Mouse (Mus musculus) left cerebral cortex, adult 9 months (tissue): ENCODE measurements around the gene Cenpb.

ENCODE experiments used
- DNase-seq, 2 experiments: peaks; one replicate each; pipeline ENCODE4 v3.0.0; 2022; ENCODE audit warnings: low spot score in 2 of 2

The Cenpb gene

GRCm38 (mm10) chr2:131200710-131201109 lies 20.8 kb upstream of the Cenpb start:
- no peak for DNase-seq

- DNase-seq = no peak
These were observed 16.9 kb upstream of the Cenpb start for GRCm38 (mm10) chr2:131196606-131197316.

DNA sequence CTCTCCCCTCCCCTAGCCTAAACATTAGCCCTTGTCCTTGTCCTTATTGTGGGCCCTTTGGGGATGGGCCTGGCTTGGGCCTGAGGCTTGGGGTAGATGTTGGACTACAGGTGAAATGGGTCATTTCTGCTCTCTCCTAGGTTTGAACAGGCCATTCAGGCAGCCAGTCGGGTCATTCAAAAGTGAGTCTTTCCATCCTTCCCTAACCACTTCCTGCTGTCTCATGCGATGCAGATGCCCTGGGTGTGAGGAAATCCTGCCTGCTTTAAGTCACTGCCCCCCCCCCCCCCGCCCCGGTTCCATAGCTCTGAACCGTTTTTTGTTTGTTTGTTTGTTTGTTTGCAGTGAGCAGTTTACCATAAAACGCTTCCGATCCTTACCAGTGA lies 11.1 kb upstream of the Cenpb start:
- DNase-seq = no peak

DNA sequence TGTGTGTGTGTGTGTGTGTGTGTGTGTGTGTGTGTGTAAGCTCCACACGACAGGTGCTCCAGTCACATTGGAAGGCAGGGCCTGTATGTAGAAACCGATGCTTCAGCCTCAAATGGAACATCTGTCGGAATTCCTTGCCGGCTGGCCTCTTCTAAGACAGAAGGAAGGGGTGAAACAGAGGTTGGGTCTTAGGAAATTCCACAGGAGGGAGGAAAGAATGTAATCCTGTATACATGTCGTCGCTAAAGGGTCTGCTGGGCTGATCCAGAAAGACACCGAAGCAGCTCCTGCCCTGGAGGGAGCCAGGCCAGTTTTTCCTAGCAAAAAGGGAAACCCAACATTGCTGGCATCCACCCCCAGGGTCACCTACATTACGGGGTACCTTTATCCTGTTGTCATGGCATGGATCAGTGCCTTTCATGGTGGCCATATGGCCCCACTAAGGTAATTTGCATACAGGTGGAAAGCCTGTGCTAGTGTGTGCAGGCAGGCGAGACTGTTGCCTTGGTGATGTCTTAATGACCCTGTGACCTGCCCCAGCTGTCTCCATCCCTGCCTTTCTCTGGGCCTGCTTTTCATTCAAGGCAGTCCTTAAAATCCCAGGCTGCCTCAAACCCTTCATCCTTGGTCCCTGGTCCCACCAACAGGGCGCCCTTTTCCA lies 10.6 kb upstream of the Cenpb start:
- no peak for DNase-seq

- DNase-seq = no peak
These were observed 9.8 kb upstream of the Cenpb start for GRCm38 (mm10) chr2:131189521-131190309.

GRCm38 (mm10) chr2:131188311-131188710 lies 8.4 kb upstream of the Cenpb start:
- no peak for DNase-seq

DNA sequence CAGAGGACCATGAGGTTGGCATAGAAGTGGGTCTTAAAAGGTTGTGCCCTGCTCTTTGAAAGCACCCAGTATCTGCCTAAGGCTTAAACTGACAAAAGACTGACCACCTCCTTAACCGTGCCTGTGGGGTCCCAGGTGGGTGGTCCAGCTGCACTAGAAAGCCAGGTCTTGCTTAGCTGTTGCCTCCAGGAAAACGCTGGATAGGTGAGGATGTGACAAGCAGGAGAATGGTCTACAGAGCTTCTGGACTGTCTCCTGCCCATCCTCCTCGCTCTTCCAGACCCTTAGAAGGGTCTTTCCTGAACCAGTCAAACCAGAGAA lies 7.7 kb upstream of the Cenpb start:
- DNase-seq = no peak

GRCm38 (mm10) chr2:131186771-131187601 lies 7.1 kb upstream of the Cenpb start, which contains the start of the genes Cdc25b and Spef1:
Gene Cdc25b, plus strand, starts transcription at chr2:131186949.
Gene Spef1, minus strand, starts transcription at chr2:131187282.
- peak in 1 of 2 experiments; percentile 81 for DNase-seq

GRCm38 (mm10) chr2:131186343-131186742 lies 6.5 kb upstream of the Cenpb start:
- no peak for DNase-seq

DNA sequence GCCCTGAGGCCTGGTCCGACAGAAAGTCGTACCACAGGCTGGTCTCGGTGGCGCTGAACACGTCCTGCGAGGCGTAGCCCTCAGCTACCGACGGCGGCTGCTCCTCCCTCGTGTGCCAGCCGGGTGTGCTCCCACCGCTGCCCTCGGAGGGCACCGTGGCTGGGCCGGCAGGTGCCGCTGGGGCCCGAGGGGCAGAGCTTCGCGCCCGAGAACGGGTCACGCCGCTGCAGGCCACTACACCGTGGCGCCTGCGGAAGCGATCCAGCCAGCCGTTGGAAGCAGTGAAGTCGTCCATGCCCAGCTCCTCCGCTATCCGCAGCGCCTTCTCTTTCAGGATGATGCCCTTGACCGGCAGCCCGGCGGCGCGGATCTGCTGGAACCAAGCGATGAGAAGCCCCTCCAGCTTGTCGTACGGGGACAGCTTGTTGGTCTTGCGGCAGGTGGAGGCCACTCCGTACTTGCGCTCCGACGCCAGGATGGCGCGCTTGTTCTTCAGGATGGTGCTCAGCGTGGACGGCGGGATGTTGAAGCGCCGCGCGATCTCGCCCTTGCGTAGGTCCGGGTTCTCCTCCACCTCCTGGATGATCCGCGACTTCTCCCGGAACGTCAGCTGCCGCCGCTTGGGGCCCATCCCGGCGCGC lies 501 bp downstream of the Cenpb start:
- peak in 1 of 2 experiments; percentile 61 for DNase-seq

DNA sequence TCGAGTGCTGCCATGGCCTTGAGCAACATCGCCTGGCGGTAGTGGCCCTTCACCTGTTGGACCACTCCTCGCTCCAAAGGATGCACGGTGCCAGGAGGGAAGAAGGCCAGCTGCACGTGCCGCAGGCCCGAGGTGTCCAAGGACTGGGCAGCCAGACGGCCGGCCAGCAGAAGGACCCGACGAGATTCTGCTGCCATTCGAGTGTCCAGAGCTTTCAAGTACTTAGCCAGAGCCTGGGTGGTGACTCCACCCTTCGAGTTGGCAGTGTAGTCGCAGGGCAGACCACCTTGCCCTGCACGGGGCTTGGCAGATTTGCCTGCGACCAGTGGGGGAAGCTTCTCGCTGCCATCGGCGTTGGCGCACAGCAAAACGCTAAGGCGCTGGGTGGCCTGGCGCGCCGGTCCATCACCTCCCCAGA lies 1.0 kb downstream of the Cenpb start:
- DNase-seq = no peak

DNA sequence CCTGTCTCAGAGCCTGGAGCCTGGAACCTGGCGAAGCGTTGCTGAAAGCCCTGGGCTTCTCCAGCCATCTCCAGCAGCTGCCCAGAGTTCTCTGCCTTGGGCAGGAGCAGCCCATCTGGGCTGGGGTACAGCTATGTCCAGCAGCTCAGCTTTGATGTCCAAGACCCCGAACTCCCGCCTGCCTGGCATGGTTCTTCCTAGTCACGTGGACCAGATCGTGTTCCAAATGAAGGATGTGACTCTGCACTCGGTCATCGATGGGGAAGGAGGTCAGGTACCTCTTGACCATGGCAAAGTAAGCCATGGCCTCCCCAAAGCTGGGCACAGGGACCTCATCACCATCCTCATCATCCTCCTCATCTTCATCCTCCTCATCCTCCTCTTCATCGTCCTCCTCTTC lies 1.9 kb downstream of the Cenpb start:
- DNase-seq = no peak

GRCm38 (mm10) chr2:131176491-131176890 lies 3.4 kb downstream of the Cenpb start:
- DNase-seq = no peak

DNA sequence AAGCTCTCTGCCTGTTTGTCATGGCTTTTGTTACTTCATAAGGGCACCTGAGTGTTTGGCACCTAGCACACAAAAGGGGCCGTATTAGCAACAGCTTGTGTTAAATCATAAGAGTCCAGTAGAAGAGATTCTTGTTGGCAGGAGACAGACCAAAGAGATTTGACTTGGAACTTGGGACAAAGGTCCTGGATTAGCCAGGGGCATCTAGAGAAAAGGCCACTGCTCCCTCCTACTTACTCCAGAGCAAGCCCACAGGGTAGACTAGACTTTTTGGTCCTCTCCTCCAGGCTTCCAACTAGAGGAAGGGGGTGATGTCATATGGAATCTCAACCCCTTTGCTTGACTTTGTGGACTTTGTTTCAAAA lies 3.9 kb downstream of the Cenpb start:
- no peak for DNase-seq

DNA sequence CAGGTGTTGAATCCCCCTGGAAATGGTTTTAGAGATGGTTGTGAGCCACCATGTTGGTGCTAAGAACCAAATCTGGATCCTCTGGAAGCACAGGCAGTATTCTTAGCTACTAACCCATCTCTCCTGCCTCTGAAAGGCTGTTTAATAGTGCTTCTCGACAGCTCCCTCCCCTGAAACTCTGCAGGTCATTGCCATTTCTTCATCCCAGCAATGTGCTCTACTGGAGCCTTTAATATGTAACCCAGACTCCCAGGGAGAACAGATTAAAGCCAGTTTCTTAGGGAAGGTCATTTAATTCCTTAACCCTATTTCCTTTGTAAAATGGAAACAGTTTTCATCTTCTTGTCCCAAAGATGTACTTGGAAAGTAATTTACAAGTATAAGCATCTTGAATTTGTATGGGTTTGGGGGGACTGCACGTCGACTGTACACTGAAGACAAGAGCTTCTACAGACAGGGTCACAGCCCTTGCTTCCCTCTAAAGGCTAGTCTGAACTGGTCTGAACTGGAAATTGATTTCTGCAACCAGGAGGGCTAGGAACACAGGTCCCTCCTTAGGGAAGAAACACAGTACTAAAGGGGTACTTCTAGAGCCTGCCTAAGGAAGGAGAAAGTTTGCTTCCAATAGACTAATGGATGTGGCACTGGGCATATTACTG lies 4.5 kb downstream of the Cenpb start:
- DNase-seq = no peak

DNA sequence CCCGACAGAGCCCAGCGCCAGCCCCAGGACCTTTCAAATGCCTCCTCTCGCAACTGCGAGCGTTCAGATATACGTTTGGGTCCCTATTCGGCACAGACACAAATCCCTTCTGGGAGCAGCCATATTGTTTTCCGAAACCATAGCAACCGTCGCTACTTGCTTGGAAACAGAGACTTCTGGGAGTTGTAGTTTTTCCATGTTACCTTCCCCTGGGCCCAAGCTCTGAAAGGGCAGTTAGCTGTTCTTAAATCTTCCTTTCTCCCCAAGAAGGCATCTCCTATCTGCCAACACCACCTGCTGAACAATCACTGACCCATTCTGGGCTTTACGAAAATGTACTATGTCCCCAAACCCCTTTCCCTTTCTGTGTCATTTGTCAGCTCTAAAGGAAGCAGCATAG lies 5.2 kb downstream of the Cenpb start:
- peak in 1 of 2 experiments; percentile 77 for DNase-seq

- no peak for DNase-seq
These were observed 7.5 kb downstream of the Cenpb start for GRCm38 (mm10) chr2:131172322-131172721.

GRCm38 (mm10) chr2:131171401-131172104 lies 8.3 kb downstream of the Cenpb start:
- peak in 1 of 2 experiments; percentile 75 for DNase-seq

GRCm38 (mm10) chr2:131170936-131171335 lies 8.9 kb downstream of the Cenpb start:
- no peak for DNase-seq

- no peak for DNase-seq
These were observed 11.0 kb downstream of the Cenpb start for GRCm38 (mm10) chr2:131168914-131169313.
